Mouse (Mus musculus): Measurements from ENCODE around the gene Nos1ap.

GRCm38 (mm10) chr1:170438471-170439151 lies 151.1 kb downstream of the Nos1ap start:
- no peak for TF ChIP-seq GATA1 (IDR thresholded peaks at IDR 0.05; ENCODE audit: low read length)
- no peak for TF ChIP-seq TAL1 (IDR thresholded peaks at IDR 0.05; ENCODE audit: low read length)
